Mouse (Mus musculus): ENCODE data around the gene Olfr523.
A peak's percentile ranks its signal among the peaks of the same experiment; 100 is the strongest.

Olfr523 gene

GRCm38 (mm10) chr7:140184206-140184605, 11.2 kb downstream of the Olfr523 start:
- DNase-seq = no peak

GRCm38 (mm10) chr7:140186646-140187620, 13.9 kb downstream of the Olfr523 start:
- peak; percentile 40 for DNase-seq

GRCm38 (mm10) chr7:140187721-140188390, 14.8 kb downstream of the Olfr523 start:
- no peak for DNase-seq

- no peak for DNase-seq
Measured at GRCm38 (mm10) chr7:140188391-140189328, 15.6 kb downstream of the Olfr523 start.

GRCm38 (mm10) chr7:140190435-140190834, 17.4 kb downstream of the Olfr523 start:
- DNase-seq = no peak

GRCm38 (mm10) chr7:140192445-140192844, 19.4 kb downstream of the Olfr523 start:
- no peak for DNase-seq

GRCm38 (mm10) chr7:140192851-140193250, 19.8 kb downstream of the Olfr523 start:
- DNase-seq = no peak

GRCm38 (mm10) chr7:140194031-140194430, 21.0 kb downstream of the Olfr523 start:
- no peak for DNase-seq

GRCm38 (mm10) chr7:140196002-140196401, 23.0 kb downstream of the Olfr523 start:
- no peak for DNase-seq

GRCm38 (mm10) chr7:140201090-140201489, 28.1 kb downstream of the Olfr523 start:
- DNase-seq = no peak

GRCm38 (mm10) chr7:140205864-140206263, 32.8 kb downstream of the Olfr523 start, which contains the start of gene Olfr524:
TSS of gene Olfr524 (minus strand) at chr7:140205964.
- DNase-seq = no peak

GRCm38 (mm10) chr7:140206904-140207303, 33.9 kb downstream of the Olfr523 start:
- no peak for DNase-seq

GRCm38 (mm10) chr7:140208153-140208552, 35.1 kb downstream of the Olfr523 start:
- DNase-seq = no peak

- no peak for DNase-seq
Measured at GRCm38 (mm10) chr7:140208677-140209076, 35.7 kb downstream of the Olfr523 start.

- no peak for DNase-seq
Measured at GRCm38 (mm10) chr7:140213841-140214240, 40.8 kb downstream of the Olfr523 start.

- DNase-seq = no peak
Measured at GRCm38 (mm10) chr7:140217967-140218366, 45.0 kb downstream of the Olfr523 start, which contains the start of gene Cd163l1. TSS of gene Cd163l1 (plus strand) at chr7:140218267.

GRCm38 (mm10) chr7:140219268-140219667, 46.3 kb downstream of the Olfr523 start:
- DNase-seq = no peak

- DNase-seq = no peak
Measured at GRCm38 (mm10) chr7:140220375-140220774, 47.4 kb downstream of the Olfr523 start.

GRCm38 (mm10) chr7:140224209-140224608, 51.2 kb downstream of the Olfr523 start:
- no peak for DNase-seq

All from right cerebral cortex, postnatal 25 days (tissue).